Mouse (Mus musculus) hindbrain, embryonic 12.5 days (tissue): ENCODE data around the gene Btbd35f21. TPM values are rescaled to one million over a fixed set of nuclear protein-coding genes. Genes with fewer than 3 reads are reported as not detected.
"Not testable (repeated sequence)": the region's sequence is repeated elsewhere in the genome, so short reads cannot be mapped to it uniquely, and the experiment has no call there.

Source experiments
- ATAC-seq: fragments of 200-750 bp; cut with Nextera tagmentation; 2 replicates; pipeline ENCODE4 v1.8.0; 2017; ENCODE audit warnings: moderate TSS enrichment; ENCODE audit not compliant: low FRiP score
- H3K27ac ChIP-seq: fragments of 300-500 bp; sonication (generic); 2 replicates; pipeline ENCODE4 v1.5.1; 2016; ENCODE audit warnings: mild to moderate bottlenecking
- H3K27me3 ChIP-seq: fragments of 300-500 bp; sonication (generic); 2 replicates; pipeline ENCODE4 v1.6.1; 2016; ENCODE audit warnings: mild to moderate bottlenecking
- H3K36me3 ChIP-seq: fragments of 300-500 bp; sonication (generic); 2 replicates; pipeline ENCODE4 v1.6.1; 2016; ENCODE audit warnings: mild to moderate bottlenecking
- H3K4me1 ChIP-seq: fragments of 300-500 bp; sonication (generic); 2 replicates; pipeline ENCODE4 v1.6.1; 2016
- H3K4me2 ChIP-seq: fragments of 300-500 bp; sonication (generic); replicated peaks from 2 replicates; pipeline ENCODE4 v1.6.1; 2016; ENCODE audit warnings: mild to moderate bottlenecking
- H3K4me3 ChIP-seq: fragments of 300-500 bp; sonication (generic); 2 replicates; pipeline ENCODE4 v1.5.1; 2016; ENCODE audit warnings: mild to moderate bottlenecking
- H3K9ac ChIP-seq: fragments of 300-500 bp; sonication (generic); 2 replicates; pipeline ENCODE4 v1.6.1; 2016; ENCODE audit warnings: mild to moderate bottlenecking, moderate library complexity
- H3K9me3 ChIP-seq: fragments of 300-500 bp; sonication (generic); replicated peaks from 2 replicates; pipeline ENCODE4 v1.6.1; 2016; ENCODE audit warnings: mild to moderate bottlenecking
- WGBS: fragments of 180-500 bp; shearing (Covaris S2); methylation state at CpG from one replicate; pipeline ENCODE4 v1.1.7; 2016; 5-methylcytosine and 5-hydroxymethylcytosine counted together
- polyA plus RNA-seq: library from polyadenylated mRNA; unstranded; fragments of >200 nt; fragmentation: Nextera tagmentation; extraction: Ambion mirVana; gene quantifications from 2 replicates; pipeline ENCODE4 v1.2.1, GENCODE M21; 2016

Btbd35f21 gene
- polyA plus RNA-seq = not detected in 2 replicates

DNA sequence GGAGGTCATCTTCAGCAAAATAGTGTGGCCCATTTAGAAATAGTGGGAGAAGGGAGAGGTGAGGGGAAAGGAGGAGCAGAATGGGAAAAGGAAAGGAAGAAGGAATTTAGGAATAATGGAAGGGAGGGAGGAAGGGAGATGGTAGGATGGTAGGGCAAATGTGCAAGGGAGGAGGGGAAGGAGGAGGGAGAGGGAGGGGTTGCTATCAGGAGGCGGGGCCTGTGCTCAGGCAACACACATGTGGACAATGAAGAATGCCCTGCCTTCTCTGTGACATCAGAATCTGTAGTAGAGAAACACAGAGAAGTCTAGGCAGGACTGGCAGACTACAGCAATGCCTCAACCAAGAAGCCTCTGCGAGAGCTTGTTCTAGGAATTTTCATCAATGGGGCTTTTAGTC lies at the start of gene Btbd35f21:
Gene Btbd35f21 (plus strand): TSS at position 301 of the 400 bp plus-strand sequence.
- H3K27me3 ChIP-seq, H3K9me3 ChIP-seq, H3K36me3 ChIP-seq, H3K4me1 ChIP-seq, H3K9ac ChIP-seq, H3K27ac ChIP-seq, H3K4me3 ChIP-seq, H3K4me2 ChIP-seq, ATAC-seq: not testable (repeated sequence)
- WGBS = no CpG with 5 or more reads among the region's 2 CpGs

Other genes with a start within 250 kb of the Btbd35f21 start
- not detected in 2 replicates for gene Btbd35f1, start 166.1 kb upstream of the Btbd35f21 start, polyA plus RNA-seq
- not detected in 2 replicates for gene Gm5926, start 75.4 kb upstream of the Btbd35f21 start, polyA plus RNA-seq
- gene Btbd35f30, start 168.5 kb downstream of the Btbd35f21 start, polyA plus RNA-seq = not detected in 2 replicates
- gene Gm21789, start 215.7 kb downstream of the Btbd35f21 start, polyA plus RNA-seq = not detected in 2 replicates
- gene Btbd35f5, start 247.8 kb downstream of the Btbd35f21 start, polyA plus RNA-seq = not detected in 2 replicates